Mouse (Mus musculus) embryonic fibroblast, embryonic 13.5 days (primary cell): ENCODE results near the gene Gpr22.

Source experiments
- CTCF ChIP-seq: IDR thresholded peaks from 2 replicates; pipeline ENCODE4 v1.5.1; 2011; ENCODE audit warnings: mild to moderate bottlenecking, control low read depth, low read length, moderate library complexity, borderline replicate concordance; ENCODE audit not compliant: insufficient read depth
- POLR2A ChIP-seq: IDR thresholded peaks from 2 replicates; pipeline ENCODE4 v1.6.1; 2011; ENCODE audit warnings: low read depth, mild to moderate bottlenecking, control low read depth, low read length, moderate library complexity

- TF ChIP-seq CTCF: no peak
- TF ChIP-seq POLR2A: no peak
Measured at GRCm38 (mm10) chr12:31709665-31710064, 4.1 kb downstream of the Gpr22 start.
